Mouse (Mus musculus): Measurements from ENCODE around the gene Mansc4.

DNA sequence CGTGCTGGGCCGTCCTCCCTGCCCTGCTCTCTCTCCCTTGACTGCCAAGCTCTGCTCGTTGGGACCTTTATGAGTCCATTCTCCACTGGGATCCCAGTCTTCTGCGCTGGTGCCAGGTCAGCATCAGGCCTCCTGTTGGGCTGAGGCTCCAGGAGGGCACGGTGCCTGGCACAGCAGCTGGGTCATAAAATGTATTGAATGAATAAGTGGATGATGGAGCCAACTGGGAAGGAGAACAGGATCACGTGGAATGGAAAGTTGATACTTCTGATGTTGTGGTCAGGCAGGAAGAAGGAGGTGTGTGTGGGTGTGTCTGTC is 21.9 kb downstream of the Mansc4 start:
- TF ChIP-seq CTCF (IDR thresholded peaks at IDR 0.05; ENCODE audit: low read depth, low read length): no peak
- TF ChIP-seq POLR2A (IDR thresholded peaks at IDR 0.05; ENCODE audit: borderline replicate concordance, low read depth, low read length): no peak
